Mouse (Mus musculus): ENCODE data around the gene Tent5b. TPM values are rescaled to one million over a fixed set of nuclear protein-coding genes. Genes with fewer than 3 reads are reported as not detected.
"Not testable (repeated sequence)": the region's sequence is repeated elsewhere in the genome, so short reads cannot be mapped to it uniquely, and the experiment has no call there.

Tent5b gene
- polyA plus RNA-seq, 1 experiment from 2014 or later = 5.5 TPM

GRCm38 (mm10) chr4:133498160-133498724, 18.3 kb downstream of the Tent5b start, which contains the start of gene Trnp1:
Gene Trnp1 (minus strand): TSS chr4:133498550.
- TF ChIP-seq CTCF (IDR thresholded peaks at IDR 0.05) = no peak
- H3K27me3 ChIP-seq = peaks cover 3% of the 10 kb centered on the region
- DNase-seq (ENCODE audit: low read depth, low spot score) = no peak
- ChIA-PET POLR2A (no interaction called here), CTCF (interaction anchor here (1.6 kb wide), 1 partner anchor 19 kb away, joined by 7 read pairs; the partner anchor contains the start of gene Tent5b)
- in situ Hi-C loops (cut with MboI; ENCODE audit: low pct_unique_long_range_greater_than_20kb) = no loop called here
- ATAC-seq = no peak

- TF ChIP-seq CTCF (IDR thresholded peaks at IDR 0.05) = no peak
- in situ Hi-C loops (cut with MboI; ENCODE audit: low pct_unique_long_range_greater_than_20kb) = no loop called here
- ChIA-PET CTCF (no interaction called here), POLR2A (no interaction called here)
- H3K27me3 ChIP-seq = peaks cover 3% of the 10 kb centered on the region
- no peak for ATAC-seq
- no peak for DNase-seq (ENCODE audit: low read depth, low spot score)
These were observed 21.6 kb downstream of the Tent5b start for GRCm38 (mm10) chr4:133501514-133501913.

GRCm38 (mm10) chr4:133504300-133504699, 24.4 kb downstream of the Tent5b start:
- no peaks in the 10 kb centered on the region for H3K27me3 ChIP-seq
- DNase-seq (ENCODE audit: low read depth, low spot score) = no peak
- ATAC-seq = no peak
- CTCF ChIA-PET = no interaction called here
- TF ChIP-seq CTCF (IDR thresholded peaks at IDR 0.05) = no peak
- POLR2A ChIA-PET = no interaction called here
- in situ Hi-C loops (cut with MboI; ENCODE audit: low pct_unique_long_range_greater_than_20kb) = no loop called here

GRCm38 (mm10) chr4:133504755-133505485, 25.0 kb downstream of the Tent5b start:
- ChIA-PET POLR2A (no interaction called here), CTCF (no interaction called here)
- TF ChIP-seq CTCF (IDR thresholded peaks at IDR 0.05) = no peak
- no peak for ATAC-seq
- in situ Hi-C loops (cut with MboI; ENCODE audit: low pct_unique_long_range_greater_than_20kb) = no loop called here
- no peak for DNase-seq (ENCODE audit: low read depth, low spot score)
- H3K27me3 ChIP-seq = no peaks in the 10 kb centered on the region

GRCm38 (mm10) chr4:133506573-133506972, 26.6 kb downstream of the Tent5b start:
- H3K27me3 ChIP-seq = no peaks in the 10 kb centered on the region
- no peak for ATAC-seq
- DNase-seq (ENCODE audit: low read depth, low spot score) = no peak
- CTCF ChIA-PET = no interaction called here
- in situ Hi-C loops (cut with MboI; ENCODE audit: low pct_unique_long_range_greater_than_20kb) = no loop called here
- no peak for TF ChIP-seq CTCF (IDR thresholded peaks at IDR 0.05)
- POLR2A ChIA-PET = no interaction called here

GRCm38 (mm10) chr4:133508990-133509389, 29.1 kb downstream of the Tent5b start:
- CTCF ChIA-PET = no interaction called here

GRCm38 (mm10) chr4:133511050-133511449, 31.1 kb downstream of the Tent5b start:
- no peaks in the 10 kb centered on the region for H3K27me3 ChIP-seq
- DNase-seq (ENCODE audit: low read depth, low spot score) (no peak), ATAC-seq (no peak)
- TF ChIP-seq CTCF (IDR thresholded peaks at IDR 0.05) = no peak
- POLR2A ChIA-PET = interaction anchor here (1.0 kb wide), 1 partner anchor 30 kb away, joined by 3 read pairs; no protein-coding TSS in a partner anchor
- in situ Hi-C loops (cut with MboI; ENCODE audit: low pct_unique_long_range_greater_than_20kb) = no loop called here
- CTCF ChIA-PET = interaction anchor here (0.9 kb wide), 1 partner anchor 87 kb away, joined by 4 read pairs; no protein-coding TSS in a partner anchor

More at GRCm38 (mm10) chr4:133508990-133509389, 29.1 kb downstream of the Tent5b start:
- TF ChIP-seq CTCF (IDR thresholded peaks at IDR 0.05) = no peak
- POLR2A ChIA-PET = no interaction called here
- no peak for ATAC-seq
- no peaks in the 10 kb centered on the region for H3K27me3 ChIP-seq
- no peak for DNase-seq (ENCODE audit: low read depth, low spot score)
- in situ Hi-C loops (cut with MboI; ENCODE audit: low pct_unique_long_range_greater_than_20kb) = no loop called here

GRCm38 (mm10) chr4:133512511-133512910, 32.6 kb downstream of the Tent5b start:
- CTCF ChIA-PET = interaction anchor here (1.3 to 2.3 kb wide), 2 partner anchors 9 to 33 kb away, joined by 3 to 7 read pairs; no protein-coding TSS in a partner anchor
- in situ Hi-C loops (cut with MboI; ENCODE audit: low pct_unique_long_range_greater_than_20kb); ATAC-seq; H3K27me3 ChIP-seq; POLR2A ChIA-PET; DNase-seq (ENCODE audit: low read depth, low spot score): not testable (repeated sequence)

GRCm38 (mm10) chr4:133512972-133513371, 33.0 kb downstream of the Tent5b start:
- POLR2A ChIA-PET = interaction anchor here (1.1 kb wide), 1 partner anchor 24 kb away, joined by 6 read pairs; no protein-coding TSS in a partner anchor
- CTCF ChIA-PET = interaction anchor here (1.1 to 2.3 kb wide), 3 partner anchors 8 to 65 kb away, joined by 3 to 7 read pairs (median 3); no protein-coding TSS in a partner anchor
- ATAC-seq (no peak), DNase-seq (ENCODE audit: low read depth, low spot score) (no peak)
- in situ Hi-C loops (cut with MboI; ENCODE audit: low pct_unique_long_range_greater_than_20kb) = no loop called here
- no peaks in the 10 kb centered on the region for H3K27me3 ChIP-seq
- TF ChIP-seq CTCF (IDR thresholded peaks at IDR 0.05) = peak; percentile 68

- ChIA-PET POLR2A (no interaction called here), CTCF (no interaction called here)
- DNase-seq (ENCODE audit: low read depth, low spot score) (no peak), ATAC-seq (no peak)
- in situ Hi-C loops (cut with MboI; ENCODE audit: low pct_unique_long_range_greater_than_20kb) = loop anchor here (5.0 kb wide), 1 partner anchor 41 kb away; no protein-coding TSS in a partner anchor
- TF ChIP-seq CTCF (IDR thresholded peaks at IDR 0.05) = no peak
- no peaks in the 10 kb centered on the region for H3K27me3 ChIP-seq
These were observed 38.9 kb downstream of the Tent5b start, which contains the start of gene Kdf1 for GRCm38 (mm10) chr4:133518601-133519368. Gene Kdf1 (plus strand): TSS chr4:133518963.
